Mouse (Mus musculus) liver, adult 2 months (tissue): ENCODE results near the gene Lrp1. TPM values are rescaled to one million over a fixed set of nuclear protein-coding genes. Genes with fewer than 3 reads are reported as not detected.

ENCODE experiments used
- DNase-seq: peaks from one replicate; pipeline ENCODE4 v3.0.0-alpha.2; 2011; ENCODE audit warnings: low read depth, low spot score; ENCODE audit errors: extremely low read depth
- H3K27ac ChIP-seq: fragments of 200-500 bp; replicated peaks from 2 replicates; pipeline ENCODE4 v1.5.1; 2012; ENCODE audit warnings: low read depth, mild to moderate bottlenecking, control low read depth, inconsistent platforms, low read length; ENCODE audit not compliant: insufficient read depth
- H3K27me3 ChIP-seq: fragments of 200-500 bp; 2 replicates; pipeline ENCODE4 v1.6.1; 2012; ENCODE audit warnings: mild to moderate bottlenecking, moderate library complexity, low read length, inconsistent platforms; ENCODE audit not compliant: control insufficient read depth, insufficient read depth
- H3K36me3 ChIP-seq: fragments of 200-500 bp; 2 replicates; pipeline ENCODE4 v1.6.1; 2012; ENCODE audit warnings: low read length, inconsistent platforms; ENCODE audit not compliant: control insufficient read depth, insufficient read depth
- H3K4me1 ChIP-seq: fragments of 200-500 bp; 2 replicates; pipeline ENCODE4 v1.6.1; 2011; ENCODE audit warnings: low read length; ENCODE audit not compliant: control insufficient read depth, insufficient read depth
- H3K4me3 ChIP-seq: fragments of 200-500 bp; 2 replicates; pipeline ENCODE4 v1.5.1; 2011; ENCODE audit warnings: low read depth, mild to moderate bottlenecking, control low read depth, low read length, moderate library complexity; ENCODE audit not compliant: insufficient read depth
- H3K79me2 ChIP-seq: fragments of 200-500 bp; 2 replicates; pipeline ENCODE4 v1.6.1; 2012; ENCODE audit warnings: inconsistent platforms, mild to moderate bottlenecking, low read length, moderate library complexity; ENCODE audit not compliant: control insufficient read depth, insufficient read depth
- H3K9ac ChIP-seq: fragments of 200-500 bp; 2 replicates; pipeline ENCODE4 v1.6.1; 2012; ENCODE audit warnings: low read depth, mild to moderate bottlenecking, control low read depth, inconsistent platforms, low read length
- CTCF ChIP-seq: fragments of 200-500 bp; IDR thresholded peaks from 2 replicates; pipeline ENCODE4 v1.5.1; 2011; ENCODE audit warnings: low read depth, low read length, control low read depth
- POLR2A ChIP-seq: fragments of 200-500 bp; IDR thresholded peaks from 2 replicates; pipeline ENCODE4 v1.6.1; 2011; ENCODE audit warnings: low read length, control low read depth; ENCODE audit not compliant: insufficient read depth; ENCODE audit errors: extremely low read depth
- WGBS: fragments of 180-500 bp; shearing (Covaris S2); methylation state at CpG from one replicate; pipeline ENCODE4 v1.1.7; 2018; 5-methylcytosine and 5-hydroxymethylcytosine counted together
- polyA plus RNA-seq: library from polyadenylated mRNA; depleted of rRNA; stranded (reverse); fragments of >200 nt; gene quantifications from 2 replicates; pipeline ENCODE4 v1.2.3, GENCODE M21; 2012
- total RNA-seq: library from RNA; depleted of rRNA; stranded (reverse); fragments of >200 nt; gene quantifications from 2 replicates; pipeline ENCODE4 v1.2.3, GENCODE M21; 2014

Lrp1 gene
- total and polyA plus RNA-seq, 2 experiments: 193 to 354 TPM

GRCm38 (mm10) chr10:127526681-127527080, 94.3 kb downstream of the Lrp1 start:
- peak; percentile 39 for DNase-seq
- Histone ChIP-seq H3K79me2 (no peaks in the 10 kb centered on the region), H3K4me3 (0 out of 2 replicates have a peak overlapping the region, but pooled peaks have one; percentile 3), H3K36me3 (no peaks in the 10 kb centered on the region), H3K4me1 (no peaks in the 10 kb centered on the region), H3K9ac (no peak overlapping the region), H3K27me3 (peaks cover 32% of the 10 kb centered on the region), H3K27ac (no peak overlapping the region)
- WGBS: 1% methylated on average over 26 of the region's 26 CpGs
- no peak for TF ChIP-seq POLR2A
- peak; percentile 71 for TF ChIP-seq CTCF

DNA sequence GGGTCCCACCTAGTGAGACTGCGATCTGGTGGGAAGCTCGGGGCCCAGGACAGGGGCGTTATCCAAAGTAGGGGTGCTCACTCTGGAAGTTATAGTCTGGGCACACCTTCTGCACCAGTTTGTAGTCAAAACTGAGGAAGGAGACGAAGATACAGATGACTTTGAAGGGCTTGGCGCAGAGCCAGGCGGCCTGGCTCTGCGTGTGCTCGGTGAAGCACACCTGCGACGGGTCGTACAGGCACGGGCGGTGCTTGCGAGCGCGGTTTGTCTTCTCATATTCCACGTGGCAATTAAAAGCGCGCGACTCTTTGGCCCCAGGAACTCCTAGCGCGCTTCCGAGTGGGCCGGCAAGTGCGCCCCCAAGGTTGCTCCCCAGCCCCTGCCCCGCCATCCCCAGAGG, 94.9 kb downstream of the Lrp1 start:
- Histone ChIP-seq H3K79me2 (no peaks in the 10 kb centered on the region), H3K9ac (no peak overlapping the region), H3K4me3 (no peak overlapping the region), H3K36me3 (no peaks in the 10 kb centered on the region), H3K27ac (no peak overlapping the region), H3K27me3 (peaks cover 26% of the 10 kb centered on the region), H3K4me1 (no peaks in the 10 kb centered on the region)
- WGBS: 4% methylated on average over 26 of the region's 26 CpGs
- TF ChIP-seq CTCF (no peak), POLR2A (no peak)
- DNase-seq: no peak

- peaks cover 21% of the 10 kb centered on the region for H3K27me3 ChIP-seq
- peaks cover 6% of the 10 kb centered on the region; the same call in 1 of the 2 replicates for H3K79me2 ChIP-seq
- no peak for DNase-seq
- H3K4me1 ChIP-seq: peaks cover 7% of the 10 kb centered on the region
- H3K4me3 ChIP-seq: no peak overlapping the region
- H3K27ac ChIP-seq: no peak overlapping the region
- TF ChIP-seq CTCF: no peak
- TF ChIP-seq POLR2A: no peak
- no peaks in the 10 kb centered on the region for H3K36me3 ChIP-seq
- WGBS: 26% methylated on average over 23 of the region's 23 CpGs
- no peak overlapping the region for H3K9ac ChIP-seq
Measured at GRCm38 (mm10) chr10:127524646-127525255, 96.2 kb downstream of the Lrp1 start.

DNA sequence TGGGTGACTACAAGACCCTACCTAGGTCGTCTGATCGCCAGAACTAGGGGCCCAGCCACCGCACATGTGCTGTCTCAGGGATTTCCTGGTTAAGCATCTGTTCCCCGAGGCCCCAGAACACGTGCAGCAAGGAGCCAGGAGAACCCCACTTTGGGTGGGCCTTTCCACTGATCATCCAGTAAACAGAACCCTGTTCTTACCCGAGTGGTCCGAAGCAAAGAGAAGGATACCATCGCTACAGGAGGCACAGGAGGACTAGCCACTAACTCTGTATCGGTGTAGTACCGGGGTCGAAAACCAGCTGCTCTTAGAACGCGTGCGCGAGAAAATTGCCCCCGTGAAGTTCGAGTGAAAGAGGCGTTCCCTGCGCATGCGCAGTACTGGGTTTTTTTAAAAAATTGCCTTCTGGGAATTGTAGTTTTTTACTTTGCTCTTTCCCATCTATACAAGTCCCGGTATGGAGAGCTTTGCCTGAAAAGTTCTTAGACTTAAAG, 98.8 kb downstream of the Lrp1 start, which contains the start of gene Shmt2:
TSS of gene Shmt2 (minus strand) at position 357 of the 494 bp plus-strand sequence.
- H3K27ac ChIP-seq: peak within 1 kb of the TSS; percentile 78
- peak within 1 kb of the TSS; percentile 72 for H3K9ac ChIP-seq
- H3K79me2 ChIP-seq: peaks cover 6% of the 10 kb centered on the region; the same call in 1 of the 2 replicates
- no peak for TF ChIP-seq CTCF
- TF ChIP-seq POLR2A: peak; percentile 44; the same call in 1 of the 2 replicates
- peaks cover 14% of the 10 kb centered on the region for H3K4me1 ChIP-seq
- under 1% methylated on average over 21 of the region's 21 CpGs for WGBS
- peak; percentile 79 for DNase-seq
- peaks cover 11% of the 10 kb centered on the region; the same call in 1 of the 2 replicates for H3K36me3 ChIP-seq
- H3K27me3 ChIP-seq: peaks cover 3% of the 10 kb centered on the region; the same call in 1 of the 2 replicates
- H3K4me3 ChIP-seq: peak within 1 kb of the TSS; percentile 57

DNA sequence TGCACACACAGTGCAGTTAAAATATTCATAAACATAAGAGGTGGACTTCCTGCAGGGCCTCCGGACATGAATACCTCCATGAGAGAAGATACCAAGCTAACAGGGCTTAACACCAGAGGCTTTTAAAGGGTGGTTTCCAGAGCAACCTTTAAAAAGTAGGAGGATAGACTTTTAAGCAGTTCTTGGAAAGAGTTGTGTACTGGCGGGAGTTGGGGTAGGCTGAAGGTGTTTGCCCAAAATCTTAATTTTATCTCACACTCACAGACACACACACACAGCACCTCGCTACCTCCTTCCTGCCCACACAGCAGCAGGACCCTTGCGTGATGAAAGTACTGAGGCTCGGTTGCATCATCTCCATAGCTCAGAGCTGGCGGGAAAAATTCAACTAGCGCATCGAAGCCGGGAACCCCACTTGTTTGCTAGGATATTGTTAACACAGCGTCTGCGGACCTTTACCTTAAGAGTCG, 99.3 kb downstream of the Lrp1 start:
- Histone ChIP-seq H3K9ac (peak overlapping the region; percentile 72), H3K27ac (peak overlapping the region; percentile 78), H3K79me2 (peaks cover 6% of the 10 kb centered on the region; the same call in 1 of the 2 replicates), H3K4me1 (peaks cover 16% of the 10 kb centered on the region), H3K27me3 (no peaks in the 10 kb centered on the region; the same call in 1 of the 2 replicates), H3K4me3 (peak overlapping the region; percentile 57), H3K36me3 (peaks cover 11% of the 10 kb centered on the region; the same call in 1 of the 2 replicates)
- no peak for TF ChIP-seq CTCF
- no peak for TF ChIP-seq POLR2A
- DNase-seq: peak; percentile 57
- 3% methylated on average over 12 of the region's 12 CpGs for WGBS
